14 mouse cellular contexts compared by ENCODE assay signal in the genomic region with DNA sequence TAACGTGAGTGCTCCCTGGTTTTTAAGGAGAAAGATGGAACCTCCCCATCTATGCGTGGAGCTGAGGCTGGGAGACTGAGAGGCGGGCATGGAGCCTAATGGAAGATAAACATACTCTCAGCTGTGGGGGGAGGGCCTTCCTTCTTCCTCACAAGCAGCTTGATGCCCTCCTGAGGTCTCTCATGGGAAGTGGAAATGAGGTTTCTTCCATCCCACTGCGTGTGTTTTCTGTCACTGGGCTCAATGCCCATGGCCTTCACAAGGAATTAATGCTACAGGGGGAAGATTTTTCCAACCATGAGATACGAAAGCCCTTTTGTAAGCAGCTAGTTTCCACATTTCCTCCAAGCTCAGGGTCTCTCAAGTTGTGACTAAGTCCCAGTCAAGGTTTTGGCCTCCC. TPM values are rescaled to one million over a fixed set of nuclear protein-coding genes. Genes with fewer than 3 reads are reported as not detected.
DNase-seq lines count a peak whose midpoint lies in the region; ATAC-seq lines count a peak whose summit lies in the region.
"Had no signal": no experiment of that assay in that cellular context is flagged by ENCODE, and none has a peak within 500 bp of the region (broad histone marks: within the 10 kb centered on the region; RNA-seq: fewer than 3 reads in every experiment).

No protein-coding gene starts in this region.

- peak; percentile 66 to 70 for DNase-seq in cerebellum, adult 18-20 months
- DNase-seq in cerebellum, adult 8-10 months: no peak
- DNase-seq in heart, postnatal 10 days: no peak
- peak; percentile 64 for DNase-seq in adrenal gland, postnatal 14 days
- peak; percentile 62 to 74 for DNase-seq in cerebellum, postnatal 25 days
- DNase-seq in frontal cortex, postnatal 36 days (ENCODE audit: low spot score in 2 of 2): no peak
- no peak for DNase-seq in kidney, adult 9 months
- DNase-seq: B cell, adult 2 months; layer of hippocampus, postnatal 36 days; right cerebral cortex, postnatal 14 days had no signal

- peaks cover 6% of the 10 kb centered on the region; the same call in 1 of the 2 replicates for H3K27me3 ChIP-seq in heart, embryonic 16.5 days (ENCODE audit: control insufficient read depth, insufficient read depth, low read length)

- H3K36me3 ChIP-seq in heart, embryonic 16.5 days (ENCODE audit: control insufficient read depth, insufficient read depth): peaks cover 5% of the 10 kb centered on the region; the same call in 1 of the 2 replicates
- H3K36me3 ChIP-seq: hindbrain, embryonic 10.5 days had no signal

- no peak overlapping the region for H3K9ac ChIP-seq in heart, embryonic 16.5 days (ENCODE audit: low read length)
- H3K9ac ChIP-seq: liver, embryonic 14.5 days had no signal

- H3K27ac ChIP-seq in heart, embryonic 16.5 days (ENCODE audit: low read length): peak overlapping the region; percentile 39
- H3K27ac ChIP-seq: hindbrain, embryonic 10.5 days; liver, embryonic 14.5 days had no signal

- no peak overlapping the region for H3K4me2 ChIP-seq in heart, embryonic 16.5 days (ENCODE audit: low read depth, low read length)

- no peak for ATAC-seq in heart, embryonic 16.5 days (replicated peaks; ENCODE audit: extremely low read depth, insufficient read depth, low FRiP score)
- ATAC-seq: inflammation-experienced regulatory T-cells, adult 6 months had no signal

- WGBS in heart, embryonic 16.5 days: 44% methylated on average over 5 of the region's 5 CpGs

- intact Hi-C loops in heart, postnatal 10 days (cut with DNase I): no loop called here

- H3K4me1 ChIP-seq in heart, embryonic 16.5 days (ENCODE audit: control insufficient read depth, insufficient read depth, low read length): peaks cover 11% of the 10 kb centered on the region

- H3K4me3 ChIP-seq in heart, embryonic 16.5 days (ENCODE audit: low read length): no peak overlapping the region
- H3K4me3 ChIP-seq: hindbrain, embryonic 10.5 days had no signal

- no peaks in the 10 kb centered on the region for H3K9me3 ChIP-seq in heart, embryonic 16.5 days (replicated peaks; ENCODE audit: control insufficient read depth, low read length)
- H3K9me3 ChIP-seq: hindbrain, embryonic 10.5 days had no signal

RNA-seq across cellular contexts. Expression of gene Tbc1d7, which starts 32.3 kb away (rescaled TPM):
- 57.7 and 57.8 TPM in 2 replicates for polyA plus RNA-seq in heart, embryonic 16.5 days (2015; fragmentation: Nextera tagmentation; extraction: Ambion mirVana)
- 10 to 100 TPM; 41.8 to 42.2 TPM for total RNA-seq in heart, postnatal 10 days (2021)
- total RNA-seq in adrenal gland, postnatal 14 days (2021): 24.1 and 24.6 TPM in 2 replicates

Comparison
In these comparisons a context has a peak if more than half of its experiments do, and no peak if none do; other contexts are left out.
1. DNase-seq: peak in cerebellum, adult 18-20 months (2 of 2), adrenal gland, postnatal 14 days (single experiment) and cerebellum, postnatal 25 days (2 of 2); none in cerebellum, adult 8-10 months (single experiment), heart, postnatal 10 days (0 of 2), frontal cortex, postnatal 36 days (0 of 2) and kidney, adult 9 months (single experiment).